Mouse (Mus musculus): ENCODE measurements around the gene Dpf3.
A peak's percentile ranks its signal among the peaks of the same experiment; 100 is the strongest.

Dpf3 gene

GRCm38 (mm10) chr12:83405374-83406125 is 82.0 kb downstream of the Dpf3 start:
- DNase-seq: no peak

- no peak for DNase-seq
Measured at GRCm38 (mm10) chr12:83402270-83402669, 85.2 kb downstream of the Dpf3 start.

DNA sequence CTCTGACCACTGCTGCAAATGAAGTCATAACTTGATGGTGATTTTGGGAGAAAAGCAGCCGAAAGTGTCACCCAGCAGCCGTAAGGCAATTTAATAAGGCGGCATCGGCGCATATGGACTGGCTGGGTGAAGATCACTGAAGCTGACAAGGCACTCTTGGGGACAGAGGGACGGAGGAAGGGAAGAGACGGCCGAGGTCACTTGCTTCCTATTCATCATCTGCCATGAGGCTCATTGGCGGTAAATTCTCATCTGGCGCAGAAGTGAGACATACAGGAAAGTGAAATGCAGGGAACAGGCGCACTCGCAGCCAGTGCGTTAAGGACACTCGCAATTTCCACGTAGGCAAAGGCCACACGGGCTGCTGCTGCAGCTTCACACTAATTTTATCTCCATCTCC is 95.5 kb downstream of the Dpf3 start:
- DNase-seq: no peak

GRCm38 (mm10) chr12:83387554-83387953 is 100.0 kb downstream of the Dpf3 start:
- no peak for DNase-seq

DNA sequence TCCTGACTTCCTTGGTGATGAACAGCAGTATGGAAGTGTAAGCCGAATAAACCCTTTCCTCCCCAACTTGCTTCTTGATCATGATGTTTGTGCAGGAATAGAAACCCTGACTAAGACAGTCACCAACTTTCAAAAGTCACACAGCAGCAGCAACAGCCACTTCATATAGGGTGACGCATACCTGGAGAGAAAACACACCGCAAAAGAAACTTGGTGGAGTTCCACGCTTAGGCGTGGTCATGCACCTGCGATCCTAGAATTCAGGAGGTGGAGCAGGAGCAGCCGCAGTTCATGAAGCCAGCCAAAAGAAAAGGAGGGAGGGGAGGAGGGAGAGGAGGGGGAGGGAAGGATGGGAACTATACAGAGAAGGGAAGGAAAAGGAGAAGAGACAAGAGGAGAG is 106.4 kb downstream of the Dpf3 start:
- DNase-seq: no peak

GRCm38 (mm10) chr12:83380016-83380415 is 107.5 kb downstream of the Dpf3 start:
- DNase-seq: no peak

GRCm38 (mm10) chr12:83375015-83375831 is 112.3 kb downstream of the Dpf3 start:
- DNase-seq: no peak

- DNase-seq: no peak
Measured at GRCm38 (mm10) chr12:83373081-83373480, 114.4 kb downstream of the Dpf3 start.

DNA sequence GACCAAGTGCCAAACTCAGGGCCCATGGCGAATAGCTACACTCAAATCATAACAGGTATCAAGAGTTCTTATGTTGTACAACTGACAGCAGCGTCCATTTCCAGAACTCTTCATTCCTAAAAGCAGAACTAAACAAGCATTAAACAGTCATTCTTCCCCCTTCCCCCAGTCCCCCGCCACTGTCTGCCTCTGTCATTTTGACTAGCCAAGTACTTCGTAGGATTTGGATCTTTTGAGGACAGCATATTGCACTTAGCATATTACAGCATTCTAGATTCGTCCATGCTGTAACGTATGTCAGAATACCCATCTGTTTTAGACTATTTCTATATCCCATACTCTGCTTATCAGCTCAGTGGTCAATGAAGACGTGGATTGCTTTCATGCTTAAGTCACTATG is 115.2 kb downstream of the Dpf3 start:
- no peak for DNase-seq

DNA sequence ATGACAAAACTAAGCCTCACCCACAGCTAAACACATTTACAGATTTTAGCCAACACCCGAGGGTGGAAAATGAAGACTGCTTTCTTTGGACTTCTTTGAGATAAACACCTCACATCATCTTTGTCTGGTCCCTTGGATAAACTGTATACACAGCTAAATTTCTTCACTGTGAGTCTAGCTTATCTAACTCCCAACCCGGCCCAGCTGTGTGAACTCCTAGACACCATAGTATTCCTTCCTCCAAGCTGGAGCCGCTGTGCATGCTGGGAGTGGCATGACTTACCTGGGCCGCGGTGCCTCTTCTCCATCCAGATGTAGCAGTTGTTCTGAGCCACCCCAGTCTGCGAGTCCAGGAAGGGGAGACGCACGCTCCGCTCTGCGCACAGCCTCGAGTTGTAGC is 117.3 kb downstream of the Dpf3 start:
- DNase-seq: no peak

DNA sequence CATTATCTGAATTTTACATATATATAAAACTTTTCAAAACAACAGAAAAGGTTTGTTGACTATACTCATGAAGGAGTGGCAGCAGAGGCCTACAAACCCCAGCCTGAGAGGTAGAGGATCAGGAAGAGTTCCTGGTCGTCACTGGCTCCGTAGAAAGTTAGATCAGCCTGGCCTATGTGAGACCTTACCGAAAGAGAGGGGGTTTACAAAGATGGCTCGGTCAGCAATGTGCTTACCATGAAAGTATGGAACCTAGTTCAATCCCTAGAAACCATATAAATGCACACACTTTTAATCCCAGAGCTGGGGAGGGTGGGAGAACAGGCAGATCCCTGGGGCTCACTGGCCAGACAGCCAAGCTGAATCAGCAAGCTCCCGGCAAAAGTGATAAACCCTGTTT is 118.1 kb downstream of the Dpf3 start:
- DNase-seq: no peak

DNA sequence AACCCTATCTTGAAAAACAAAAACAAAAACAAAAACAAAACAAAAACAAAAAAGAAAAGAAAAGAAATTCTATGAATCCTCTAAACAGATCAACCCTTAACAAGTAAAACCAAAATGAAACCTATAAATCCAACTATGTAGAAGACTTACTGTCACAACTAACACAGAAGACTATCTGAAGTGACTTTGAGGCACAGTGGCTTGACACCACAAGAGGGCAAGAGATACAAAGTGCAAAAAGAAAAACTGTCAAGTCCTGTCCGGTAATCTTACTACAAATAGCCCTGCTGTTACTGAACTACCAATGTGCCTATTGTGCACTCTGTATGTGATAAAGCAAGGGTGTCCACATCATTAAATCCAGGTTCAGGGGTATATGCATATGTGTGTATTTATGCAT is 120.0 kb downstream of the Dpf3 start:
- no peak for DNase-seq

GRCm38 (mm10) chr12:83364771-83365170 is 122.7 kb downstream of the Dpf3 start:
- no peak for DNase-seq

DNA sequence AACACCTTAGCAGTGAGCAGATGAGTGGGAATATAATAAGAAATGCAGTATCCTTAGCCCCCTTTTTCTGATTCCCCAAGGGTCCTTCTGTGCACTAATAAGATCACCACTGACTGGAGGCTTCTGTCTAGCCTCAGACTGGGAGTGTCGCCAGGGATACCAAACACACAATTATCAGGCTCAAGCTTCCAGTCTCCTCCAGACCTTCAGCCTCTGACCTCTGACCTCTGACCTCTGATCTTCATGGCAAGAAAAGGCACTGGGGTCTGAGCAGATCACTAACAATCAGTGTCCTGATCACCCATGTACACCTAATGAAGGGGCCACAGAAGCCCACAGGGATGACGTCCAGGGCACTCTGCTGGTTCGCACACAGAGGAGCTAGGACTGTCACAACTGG is 125.7 kb downstream of the Dpf3 start:
- no peak for DNase-seq

GRCm38 (mm10) chr12:83352640-83353039 is 134.9 kb downstream of the Dpf3 start:
- DNase-seq: no peak

GRCm38 (mm10) chr12:83349736-83350135 is 137.8 kb downstream of the Dpf3 start:
- DNase-seq: no peak

- DNase-seq: no peak
Measured at GRCm38 (mm10) chr12:83348246-83348645, 139.3 kb downstream of the Dpf3 start.

- DNase-seq: peak; percentile 7
Measured at GRCm38 (mm10) chr12:83342875-83343185, 144.7 kb downstream of the Dpf3 start.

GRCm38 (mm10) chr12:83342035-83342874 is 145.3 kb downstream of the Dpf3 start:
- no peak for DNase-seq

DNA sequence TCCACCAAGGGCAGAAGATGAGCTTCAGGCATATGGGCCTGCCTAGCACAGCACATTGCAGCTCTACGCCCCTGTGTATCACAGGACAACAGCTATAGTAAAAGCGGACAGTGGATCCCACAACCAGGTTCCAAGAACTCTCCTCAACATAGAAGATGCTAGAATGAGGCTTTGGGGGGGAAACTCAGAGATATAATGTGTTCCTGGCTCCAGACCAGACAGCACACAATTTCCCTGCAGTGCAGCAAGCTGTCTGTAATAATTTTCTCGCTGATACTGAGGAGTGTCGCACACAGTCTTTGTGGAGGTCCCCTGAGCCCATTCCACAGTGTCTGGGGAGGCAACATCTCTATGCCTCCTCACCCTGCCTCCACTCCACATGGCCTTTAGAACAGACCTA is 146.6 kb downstream of the Dpf3 start:
- DNase-seq: no peak

DNA sequence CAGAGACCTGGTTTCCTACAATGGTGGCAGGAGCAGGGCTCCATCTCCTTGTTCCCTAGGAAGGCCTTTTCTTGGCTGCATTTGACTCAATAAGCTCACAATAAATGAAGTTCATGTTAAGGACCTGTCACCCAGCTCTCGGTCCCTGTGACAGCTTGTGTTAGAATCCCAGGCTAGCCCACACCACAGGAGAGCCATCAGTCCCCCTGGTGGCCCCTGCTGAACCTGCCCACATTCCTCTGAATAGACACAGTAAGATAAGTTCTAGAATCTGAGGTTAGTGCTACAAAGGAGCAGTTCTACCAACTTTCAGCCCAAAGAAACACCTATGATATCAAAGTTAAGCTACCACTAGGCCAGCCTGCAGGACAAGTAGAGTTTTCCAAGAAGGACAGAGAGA is 149.2 kb downstream of the Dpf3 start:
- no peak for DNase-seq

GRCm38 (mm10) chr12:83337776-83338149 is 149.8 kb downstream of the Dpf3 start:
- DNase-seq: no peak

DNA sequence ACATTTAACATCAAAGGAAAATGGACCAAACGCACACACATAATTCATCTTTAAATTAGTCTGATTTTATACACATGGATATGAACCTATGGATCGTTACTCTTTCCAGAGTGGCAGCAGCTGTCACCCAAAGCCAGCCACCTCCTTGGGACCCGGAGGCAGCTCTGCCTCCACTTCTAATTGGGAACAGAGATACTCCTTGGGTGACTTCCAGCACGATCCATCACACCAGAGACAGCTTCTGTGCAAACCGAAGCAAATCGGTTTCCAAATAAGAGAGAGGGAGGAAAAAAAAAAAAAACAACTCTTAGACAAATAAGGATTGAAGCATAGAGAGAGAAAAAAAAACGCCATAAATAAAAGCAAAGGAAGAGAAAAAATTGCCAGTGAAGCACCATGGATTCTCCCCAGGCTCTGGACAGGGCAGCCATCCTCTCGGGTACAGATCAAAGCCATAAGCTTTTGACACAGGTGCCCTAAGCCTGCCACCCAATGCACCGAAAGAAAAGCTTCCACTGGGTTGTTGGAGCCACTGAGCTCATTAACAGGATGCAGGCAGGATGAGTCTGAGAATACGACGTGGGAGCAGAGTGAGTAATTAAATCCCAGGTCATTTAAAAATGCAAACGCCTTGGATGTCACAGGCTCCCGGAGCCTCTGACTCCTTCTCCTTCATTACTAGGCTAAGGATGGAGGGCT is 150.3 kb downstream of the Dpf3 start:
- DNase-seq: no peak
